Mouse (Mus musculus) liver, adult 2 months (tissue): Measurements from ENCODE around the gene Dnhd1. TPM values are rescaled to one million over a fixed set of nuclear protein-coding genes. Genes with fewer than 3 reads are reported as not detected.
A peak's percentile ranks its signal among the peaks of the same experiment; 100 is the strongest.

Source experiments
- DNase-seq: peaks from one replicate; pipeline ENCODE4 v3.0.0-alpha.2; 2011; ENCODE audit warnings: low read depth, low spot score; ENCODE audit errors: extremely low read depth
- H3K27ac ChIP-seq: fragments of 200-500 bp; replicated peaks from 2 replicates; pipeline ENCODE4 v1.5.1; 2012; ENCODE audit warnings: low read depth, mild to moderate bottlenecking, control low read depth, inconsistent platforms, low read length; ENCODE audit not compliant: insufficient read depth
- H3K27me3 ChIP-seq: fragments of 200-500 bp; 2 replicates; pipeline ENCODE4 v1.6.1; 2012; ENCODE audit warnings: mild to moderate bottlenecking, moderate library complexity, low read length, inconsistent platforms; ENCODE audit not compliant: control insufficient read depth, insufficient read depth
- H3K36me3 ChIP-seq: fragments of 200-500 bp; 2 replicates; pipeline ENCODE4 v1.6.1; 2012; ENCODE audit warnings: low read length, inconsistent platforms; ENCODE audit not compliant: control insufficient read depth, insufficient read depth
- H3K4me1 ChIP-seq: fragments of 200-500 bp; 2 replicates; pipeline ENCODE4 v1.6.1; 2011; ENCODE audit warnings: low read length; ENCODE audit not compliant: control insufficient read depth, insufficient read depth
- H3K4me3 ChIP-seq: fragments of 200-500 bp; 2 replicates; pipeline ENCODE4 v1.5.1; 2011; ENCODE audit warnings: low read depth, mild to moderate bottlenecking, control low read depth, low read length, moderate library complexity; ENCODE audit not compliant: insufficient read depth
- H3K79me2 ChIP-seq: fragments of 200-500 bp; 2 replicates; pipeline ENCODE4 v1.6.1; 2012; ENCODE audit warnings: inconsistent platforms, mild to moderate bottlenecking, low read length, moderate library complexity; ENCODE audit not compliant: control insufficient read depth, insufficient read depth
- H3K9ac ChIP-seq: fragments of 200-500 bp; 2 replicates; pipeline ENCODE4 v1.6.1; 2012; ENCODE audit warnings: low read depth, mild to moderate bottlenecking, control low read depth, inconsistent platforms, low read length
- CTCF ChIP-seq: fragments of 200-500 bp; IDR thresholded peaks from 2 replicates; pipeline ENCODE4 v1.5.1; 2011; ENCODE audit warnings: low read depth, low read length, control low read depth
- POLR2A ChIP-seq: fragments of 200-500 bp; IDR thresholded peaks from 2 replicates; pipeline ENCODE4 v1.6.1; 2011; ENCODE audit warnings: low read length, control low read depth; ENCODE audit not compliant: insufficient read depth; ENCODE audit errors: extremely low read depth
- WGBS: fragments of 180-500 bp; shearing (Covaris S2); methylation state at CpG from one replicate; pipeline ENCODE4 v1.1.7; 2018; 5-methylcytosine and 5-hydroxymethylcytosine counted together
- polyA plus RNA-seq: library from polyadenylated mRNA; depleted of rRNA; stranded (reverse); fragments of >200 nt; gene quantifications from 2 replicates; pipeline ENCODE4 v1.2.3, GENCODE M21; 2012
- total RNA-seq: library from RNA; depleted of rRNA; stranded (reverse); fragments of >200 nt; gene quantifications from 2 replicates; pipeline ENCODE4 v1.2.3, GENCODE M21; 2014

Dnhd1 gene
- total and polyA plus RNA-seq, 2 experiments = 0.82 to 0.92 TPM

DNA sequence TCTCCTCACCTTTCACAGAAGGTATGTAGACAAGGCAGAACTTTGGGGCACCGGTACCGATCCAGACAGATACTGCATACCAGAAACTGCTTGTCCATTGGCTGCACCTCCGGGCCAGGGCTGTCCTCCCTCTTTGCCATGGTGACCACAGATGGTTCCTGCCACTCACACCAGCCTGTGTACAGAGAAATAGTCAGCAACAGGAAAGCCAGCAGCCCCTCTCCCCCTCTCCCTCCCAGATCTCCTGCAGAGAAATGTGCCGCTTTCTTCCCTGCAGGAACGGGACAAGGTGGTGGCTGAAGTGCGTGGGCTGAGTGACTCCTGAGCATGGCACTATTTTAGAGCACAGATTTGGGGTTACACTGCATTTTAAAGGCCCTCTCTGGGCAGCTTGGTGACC lies 25.2 kb upstream of the Dnhd1 start:
- peaks cover 16% of the 10 kb centered on the region for H3K36me3 ChIP-seq
- 90% methylated on average over 6 of the region's 6 CpGs for WGBS
- H3K79me2 ChIP-seq = 0 out of 2 replicates have a peak, but pooled peaks cover 3% of the 10 kb centered on the region
- H3K9ac ChIP-seq = no peak overlapping the region
- H3K27me3 ChIP-seq = no peaks in the 10 kb centered on the region
- H3K4me1 ChIP-seq = peaks cover 2% of the 10 kb centered on the region; the same call in 1 of the 2 replicates
- no peak overlapping the region for H3K27ac ChIP-seq
- TF ChIP-seq POLR2A = no peak
- no peak for TF ChIP-seq CTCF
- no peak overlapping the region for H3K4me3 ChIP-seq
- no peak for DNase-seq

DNA sequence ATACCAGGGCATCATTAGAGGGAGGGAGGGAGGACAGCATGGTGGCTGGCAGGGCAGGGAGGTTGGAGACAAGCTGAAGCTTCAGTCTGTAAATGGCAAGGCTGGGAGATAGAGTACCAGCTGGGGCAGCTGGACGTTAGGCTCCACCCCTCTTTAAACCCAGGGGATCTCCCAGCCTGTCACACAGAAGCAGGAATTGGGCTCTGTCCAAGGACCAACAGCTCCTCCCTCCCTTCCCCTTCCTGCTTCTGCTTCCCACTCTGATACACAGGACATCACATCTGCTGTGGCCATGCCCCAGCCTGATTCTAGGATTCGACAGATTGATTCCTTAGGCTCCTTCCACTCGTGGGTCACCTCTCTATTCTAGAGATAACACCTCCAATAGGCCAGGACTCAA lies 22.0 kb upstream of the Dnhd1 start:
- TF ChIP-seq CTCF = no peak
- Histone ChIP-seq H3K79me2 (peaks cover 7% of the 10 kb centered on the region; the same call in 1 of the 2 replicates), H3K27me3 (no peaks in the 10 kb centered on the region), H3K4me3 (no peak overlapping the region), H3K9ac (no peak overlapping the region), H3K27ac (no peak overlapping the region), H3K36me3 (peaks cover 9% of the 10 kb centered on the region), H3K4me1 (peaks cover 5% of the 10 kb centered on the region; the same call in 1 of the 2 replicates)
- 32% methylated on average over 3 of the region's 3 CpGs for WGBS
- peak; percentile 29 for DNase-seq

DNA sequence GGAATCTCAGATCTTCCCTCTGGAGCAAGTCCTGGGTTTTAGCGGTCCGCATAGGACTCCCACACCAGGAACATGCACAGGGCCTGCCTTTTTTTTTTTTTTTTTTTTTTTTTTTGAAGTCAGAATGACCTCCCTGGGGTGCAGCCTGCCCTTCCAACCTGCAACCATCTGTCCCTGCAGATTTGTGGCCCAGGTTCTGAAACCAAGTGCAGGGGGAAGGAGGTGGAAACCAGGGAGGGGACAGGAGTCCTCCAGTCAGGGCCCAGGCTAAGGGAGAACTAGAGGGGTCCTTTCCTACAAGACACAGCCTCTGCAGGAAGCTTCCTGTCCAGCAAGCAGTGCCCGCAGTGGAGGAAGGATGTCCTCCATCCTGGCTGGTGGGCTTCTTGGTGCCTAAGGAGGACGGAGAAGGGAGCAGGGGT lies 18.1 kb upstream of the Dnhd1 start:
- no peak for TF ChIP-seq CTCF
- no peak for TF ChIP-seq POLR2A
- H3K27me3 ChIP-seq = no peaks in the 10 kb centered on the region
- H3K79me2 ChIP-seq = peaks cover 7% of the 10 kb centered on the region; the same call in 1 of the 2 replicates
- H3K9ac ChIP-seq = peak overlapping the region; percentile 3; the same call in 1 of the 2 replicates
- DNase-seq = no peak
- peaks cover 2% of the 10 kb centered on the region; the same call in 1 of the 2 replicates for H3K36me3 ChIP-seq
- peak overlapping the region; percentile 12; the same call in 1 of the 2 replicates for H3K4me3 ChIP-seq
- 39% methylated on average over 4 of the region's 4 CpGs for WGBS
- no peak overlapping the region for H3K27ac ChIP-seq
- peaks cover 8% of the 10 kb centered on the region; the same call in 1 of the 2 replicates for H3K4me1 ChIP-seq

DNA sequence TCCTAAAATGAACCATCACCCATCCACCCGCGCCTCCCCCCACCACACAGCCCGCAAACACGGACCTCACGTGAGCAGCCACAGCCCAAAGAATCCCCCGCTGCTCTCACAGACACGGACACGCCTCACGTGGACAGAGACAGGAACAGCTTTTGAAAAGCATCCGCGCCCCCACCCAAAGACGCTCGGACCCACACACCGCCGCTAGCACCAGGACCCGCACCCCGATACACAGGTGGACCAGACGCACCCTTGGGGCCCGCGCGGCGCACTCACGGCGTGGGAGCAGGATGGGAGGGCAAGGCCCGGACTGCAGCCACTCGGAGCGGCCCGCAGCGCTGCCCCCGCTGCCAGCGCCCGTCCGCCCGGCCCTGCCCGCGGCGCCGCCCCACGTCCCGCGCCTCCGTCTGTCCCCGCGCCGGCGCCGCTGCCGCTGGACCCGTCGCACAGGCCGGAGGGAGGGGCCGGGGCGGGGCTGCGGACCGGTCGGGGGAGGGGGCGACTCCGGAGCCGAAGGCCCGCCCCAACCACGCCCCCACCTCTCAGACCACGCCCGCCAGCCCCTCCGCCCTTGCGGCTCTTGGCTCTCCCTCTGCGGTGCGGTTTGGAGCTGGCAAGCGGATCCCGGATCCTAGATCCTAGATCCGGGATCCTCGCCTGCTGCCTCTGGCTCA lies 17.4 kb upstream of the Dnhd1 start, which contains the start of gene Trim3:
Trim3 (minus strand) TSS at position 445 of the 674 bp plus-strand sequence.
- H3K36me3 ChIP-seq = peaks cover 2% of the 10 kb centered on the region; the same call in 1 of the 2 replicates
- under 1% methylated on average over 65 of the region's 71 CpGs for WGBS
- peak within 1 kb of the TSS; percentile 91 for H3K9ac ChIP-seq
- peak; percentile 78 for DNase-seq
- peak within 1 kb of the TSS; percentile 86 for H3K4me3 ChIP-seq
- TF ChIP-seq CTCF (no peak), POLR2A (0 out of 2 replicates have a peak, but pooled peaks have one; percentile 36)
- no peaks in the 10 kb centered on the region for H3K27me3 ChIP-seq
- peaks cover 3% of the 10 kb centered on the region; the same call in 1 of the 2 replicates for H3K79me2 ChIP-seq
- peak within 1 kb of the TSS; percentile 64 for H3K27ac ChIP-seq
- H3K4me1 ChIP-seq = peaks cover 8% of the 10 kb centered on the region; the same call in 1 of the 2 replicates

DNA sequence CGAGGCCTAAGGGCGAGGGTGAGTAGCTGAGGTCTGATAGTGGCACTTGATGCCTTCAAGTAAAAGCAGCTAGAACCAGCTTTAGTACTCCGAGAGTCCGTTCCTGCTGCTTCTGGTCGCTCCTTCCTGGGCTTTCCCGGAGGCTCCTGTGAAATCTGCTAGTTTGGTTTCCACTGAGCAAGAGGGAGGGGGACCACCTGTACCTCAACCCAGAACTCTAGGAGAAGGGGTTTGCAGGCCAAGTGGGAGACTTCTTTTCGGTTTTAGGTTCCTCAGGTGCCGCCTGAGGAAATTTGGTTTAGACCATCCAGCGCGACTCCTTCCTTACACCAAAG lies 16.9 kb upstream of the Dnhd1 start:
- no peak for DNase-seq
- H3K27ac ChIP-seq = peak overlapping the region; percentile 64
- no peaks in the 10 kb centered on the region for H3K27me3 ChIP-seq
- peak overlapping the region; percentile 50 for H3K4me3 ChIP-seq
- TF ChIP-seq POLR2A (no peak), CTCF (no peak)
- H3K4me1 ChIP-seq = peaks cover 8% of the 10 kb centered on the region; the same call in 1 of the 2 replicates
- peak overlapping the region; percentile 82 for H3K9ac ChIP-seq
- peaks cover 3% of the 10 kb centered on the region; the same call in 1 of the 2 replicates for H3K79me2 ChIP-seq
- peaks cover 2% of the 10 kb centered on the region; the same call in 1 of the 2 replicates for H3K36me3 ChIP-seq
- WGBS = 13% methylated on average over 10 of the region's 10 CpGs
